Mouse (Mus musculus): ENCODE results near the gene Ubox5. TPM values are rescaled to one million over a fixed set of nuclear protein-coding genes. Genes with fewer than 3 reads are reported as not detected.
"Not testable (repeated sequence)": the region's sequence is repeated elsewhere in the genome, so short reads cannot be mapped to it uniquely, and the experiment has no call there.

The Ubox5 gene
- polyA plus RNA-seq, 1 experiment from 2014 or later, result 10.0 TPM

DNA sequence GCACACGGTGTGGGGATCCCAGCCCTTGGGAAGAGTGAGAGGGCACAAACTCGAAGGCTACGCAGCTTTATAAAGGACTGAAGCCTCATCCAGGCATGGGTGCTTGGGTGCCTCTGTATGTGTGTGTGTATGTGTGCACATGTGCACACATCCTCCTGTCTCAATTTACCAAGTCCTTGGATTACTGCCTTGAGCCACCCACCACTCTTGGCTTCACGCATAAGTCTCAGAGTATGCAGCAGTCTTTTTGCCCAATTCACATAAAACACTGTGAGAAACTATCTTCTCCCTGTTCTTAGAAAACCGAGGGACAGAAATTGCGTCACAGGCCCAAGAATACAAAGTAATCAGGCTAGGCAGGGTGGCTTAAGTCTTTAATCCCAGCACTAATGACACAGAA lies 43.8 kb downstream of the Ubox5 start:
- Histone ChIP-seq H3K9ac (no peak overlapping the region), H3K4me2 (no peak overlapping the region), H3K36me3 (replicated peaks) (no peaks in the 10 kb centered on the region; the same call in 1 of the 2 replicates), H3K27me3 (replicated peaks) (peaks cover 19% of the 10 kb centered on the region), H3K4me3 (no peak overlapping the region), H3K27ac (no peak overlapping the region), H3K9me3 (no peaks in the 10 kb centered on the region), H3K4me1 (peaks cover 1% of the 10 kb centered on the region; the same call in 1 of the 2 replicates)
- 83% methylated on average over 6 of the region's 6 CpGs for WGBS
- no peak for ATAC-seq (replicated peaks)

DNA sequence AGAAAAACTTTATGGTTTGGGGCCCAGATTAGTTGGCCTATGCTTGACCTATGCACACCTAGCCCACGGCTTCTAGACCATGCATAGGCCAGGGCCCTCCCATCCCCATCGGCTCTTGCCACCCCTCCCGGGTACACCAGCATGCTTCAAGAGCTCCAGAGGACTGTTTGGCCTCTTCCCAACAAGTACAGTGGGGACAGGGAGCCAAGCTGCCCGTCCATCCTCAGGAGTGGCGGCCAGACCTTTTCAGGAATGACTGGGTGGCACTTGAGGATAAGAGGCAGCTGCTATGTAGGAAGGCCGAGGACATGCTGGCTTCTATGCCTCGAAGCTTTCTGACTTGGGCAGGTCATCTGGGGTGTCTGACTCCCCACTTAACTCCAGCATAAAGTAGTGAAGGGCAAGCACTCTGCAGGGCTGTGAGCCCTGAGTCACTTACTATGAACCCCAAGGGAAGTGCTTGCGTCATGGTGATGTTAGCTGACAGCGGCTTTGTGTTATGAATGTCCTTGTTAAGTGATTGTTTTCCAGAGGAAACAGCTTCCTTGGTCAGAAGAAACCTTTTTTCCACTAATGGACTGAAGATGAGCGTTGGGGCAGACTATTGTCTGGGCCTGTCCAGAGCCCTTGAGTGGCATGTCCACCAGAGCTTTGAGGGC lies 45.8 kb downstream of the Ubox5 start:
- Histone ChIP-seq H3K9ac (no peak overlapping the region), H3K4me1 (peaks cover 10% of the 10 kb centered on the region; the same call in 1 of the 2 replicates), H3K4me3 (no peak overlapping the region), H3K27me3 (replicated peaks) (peaks cover 39% of the 10 kb centered on the region), H3K9me3 (no peaks in the 10 kb centered on the region), H3K36me3 (replicated peaks) (no peaks in the 10 kb centered on the region), H3K4me2 (no peak overlapping the region), H3K27ac (no peak overlapping the region)
- no peak for ATAC-seq (replicated peaks)
- WGBS, result 80% methylated on average over 10 of the region's 10 CpGs

DNA sequence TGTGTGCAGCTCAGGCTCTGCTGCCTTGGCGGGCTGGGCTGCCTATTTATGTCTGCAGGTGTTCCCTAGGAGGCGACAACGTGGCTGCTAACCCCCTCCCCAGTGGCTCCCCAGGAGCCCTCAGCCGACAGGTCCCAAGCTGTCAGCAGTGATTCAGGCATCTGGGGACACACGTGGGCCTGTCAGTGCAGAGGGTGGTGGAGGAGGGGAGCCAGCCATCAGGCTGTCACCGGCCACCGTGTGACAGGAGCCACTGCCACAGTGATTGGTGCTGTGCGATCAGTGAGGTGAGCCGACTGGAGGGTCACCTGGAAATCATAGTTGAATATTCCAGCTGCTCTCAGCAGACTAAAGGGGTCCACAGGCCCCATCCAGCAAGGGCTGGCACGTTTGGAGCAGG lies 47.3 kb downstream of the Ubox5 start, which contains the start of gene Avp:
Gene Avp (minus strand): TSS at position 3 of the 400 bp plus-strand sequence.
- H3K4me1 ChIP-seq, result peaks cover 10% of the 10 kb centered on the region; the same call in 1 of the 2 replicates
- no peak within 1 kb of the TSS; the same call in 1 of the 2 replicates for H3K4me3 ChIP-seq
- H3K27me3 ChIP-seq (replicated peaks), result peaks cover 54% of the 10 kb centered on the region

DNA sequence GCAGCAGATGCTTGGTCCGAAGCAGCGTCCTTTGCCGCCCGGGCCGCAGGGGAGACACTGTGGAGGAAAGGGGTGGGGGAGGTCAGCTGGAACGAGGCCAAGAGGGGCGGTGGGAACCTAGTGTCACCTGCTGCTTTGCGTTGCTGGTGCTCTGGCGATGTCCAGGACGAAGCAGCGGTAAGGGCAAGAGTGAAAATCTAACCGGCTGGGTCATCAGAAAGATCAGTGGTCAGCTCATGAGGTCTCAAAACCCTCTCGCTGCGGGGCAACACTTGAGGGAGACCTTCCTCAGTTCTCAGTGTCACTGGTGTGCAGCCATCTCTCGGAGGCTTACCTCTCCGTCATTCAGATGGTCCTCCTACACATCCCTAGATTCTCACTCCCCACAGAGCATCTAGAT lies 48.6 kb downstream of the Ubox5 start:
- no peak for ATAC-seq (replicated peaks)
- Histone ChIP-seq H3K4me1 (peaks cover 14% of the 10 kb centered on the region; the same call in 1 of the 2 replicates), H3K27me3 (replicated peaks) (peaks cover 67% of the 10 kb centered on the region), H3K4me2 (peak overlapping the region; percentile 45), H3K9me3 (no peaks in the 10 kb centered on the region), H3K4me3 (peak overlapping the region; percentile 27), H3K36me3 (replicated peaks) (no peaks in the 10 kb centered on the region), H3K9ac (no peak overlapping the region), H3K27ac (no peak overlapping the region)
- 3% methylated on average over 16 of the region's 16 CpGs for WGBS

More for the DNA sequence above, 47.3 kb downstream of the Ubox5 start, which contains the start of gene Avp:
- no peaks in the 10 kb centered on the region for H3K36me3 ChIP-seq (replicated peaks)
- H3K9me3 ChIP-seq, result no peaks in the 10 kb centered on the region
- ATAC-seq (replicated peaks), result no peak; the same call in 1 of the 2 replicates
- no peak within 1 kb of the TSS for H3K4me2 ChIP-seq
- H3K9ac ChIP-seq, result no peak within 1 kb of the TSS
- H3K27ac ChIP-seq, result no peak within 1 kb of the TSS
- 33% methylated on average over 10 of the region's 10 CpGs for WGBS

DNA sequence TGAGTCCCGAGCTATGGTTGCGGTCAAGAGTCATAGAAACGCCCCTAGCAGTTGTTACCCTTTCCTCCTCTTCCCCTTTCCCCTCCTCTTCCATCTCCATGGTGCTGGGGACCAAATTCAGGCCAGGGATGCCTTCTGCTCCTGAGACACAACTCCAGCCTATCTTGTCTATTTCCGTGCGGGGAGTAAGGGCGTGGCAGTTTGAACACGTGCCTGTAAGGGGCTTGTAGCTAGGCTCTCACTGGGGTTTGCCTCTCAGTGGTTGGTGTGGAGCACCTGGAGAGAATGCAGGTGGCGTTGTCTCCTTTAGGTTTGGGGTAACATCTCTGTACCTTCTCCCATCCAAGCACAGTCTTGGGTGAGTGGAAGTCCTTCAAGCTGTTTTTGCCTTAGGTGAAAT lies 50.0 kb downstream of the Ubox5 start:
- 6% methylated on average over 8 of the region's 8 CpGs for WGBS
- Histone ChIP-seq H3K4me2 (no peak overlapping the region), H3K27me3 (replicated peaks) (peaks cover 81% of the 10 kb centered on the region), H3K9me3 (no peaks in the 10 kb centered on the region), H3K9ac (no peak overlapping the region), H3K36me3 (replicated peaks) (no peaks in the 10 kb centered on the region), H3K4me1 (peaks cover 17% of the 10 kb centered on the region; the same call in 1 of the 2 replicates), H3K27ac (no peak overlapping the region), H3K4me3 (no peak overlapping the region)
- no peak for ATAC-seq (replicated peaks)

DNA sequence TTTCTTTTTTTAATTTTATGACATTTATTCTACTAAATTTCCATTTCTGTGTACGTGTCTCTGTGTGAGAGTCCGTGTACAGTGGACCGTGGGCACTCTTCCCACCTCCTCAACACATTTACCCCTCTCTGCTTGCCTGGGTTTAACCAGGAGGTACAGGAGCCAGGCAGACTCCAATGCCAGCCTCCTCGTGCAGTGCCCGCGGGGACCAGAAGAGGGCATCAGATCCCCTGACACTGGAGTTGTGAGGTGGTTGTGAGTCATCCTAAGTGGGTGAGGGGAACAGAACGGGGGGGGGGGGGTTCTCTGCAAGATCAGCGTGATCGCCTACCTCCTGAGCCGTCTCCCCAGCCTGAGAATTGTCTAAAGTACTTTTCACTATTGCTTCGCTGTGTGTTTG lies 51.7 kb downstream of the Ubox5 start:
- no peak overlapping the region for H3K27ac ChIP-seq
- H3K4me3 ChIP-seq, result no peak overlapping the region
- H3K4me2 ChIP-seq, result no peak overlapping the region
- ATAC-seq (replicated peaks), result no peak
- H3K9ac ChIP-seq, result no peak overlapping the region
- H3K9me3 ChIP-seq, result no peaks in the 10 kb centered on the region
- peaks cover 88% of the 10 kb centered on the region for H3K27me3 ChIP-seq (replicated peaks)
- H3K36me3 ChIP-seq (replicated peaks), result no peaks in the 10 kb centered on the region
- 7% methylated on average over 11 of the region's 11 CpGs for WGBS
- peaks cover 17% of the 10 kb centered on the region; the same call in 1 of the 2 replicates for H3K4me1 ChIP-seq

DNA sequence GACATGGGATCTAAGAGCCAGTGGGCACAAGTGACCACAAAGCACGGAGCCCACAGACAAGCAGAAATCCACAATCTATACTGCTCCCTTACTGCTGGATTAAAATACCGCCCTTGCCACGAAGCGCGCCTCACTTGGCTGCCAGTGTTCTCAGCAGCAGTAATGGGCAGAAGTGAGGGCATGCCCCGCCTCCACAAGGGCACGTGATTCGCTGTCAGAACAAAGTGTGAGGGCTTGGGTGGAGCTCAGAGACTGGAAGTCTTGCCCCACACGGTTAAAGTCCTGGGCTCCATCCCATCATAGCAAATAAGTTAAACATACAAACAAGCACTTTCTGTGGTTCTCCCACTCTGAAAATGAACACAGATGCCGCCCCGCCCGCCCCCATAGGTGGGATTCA lies 52.2 kb downstream of the Ubox5 start:
- H3K27me3 ChIP-seq (replicated peaks), result peaks cover 84% of the 10 kb centered on the region
- no peak overlapping the region for H3K9ac ChIP-seq
- H3K9me3 ChIP-seq, result no peaks in the 10 kb centered on the region
- no peaks in the 10 kb centered on the region for H3K36me3 ChIP-seq (replicated peaks)
- no peak overlapping the region for H3K4me2 ChIP-seq
- no peak overlapping the region for H3K27ac ChIP-seq
- no peak overlapping the region for H3K4me3 ChIP-seq
- 5% methylated on average over 12 of the region's 12 CpGs for WGBS
- peaks cover 17% of the 10 kb centered on the region; the same call in 1 of the 2 replicates for H3K4me1 ChIP-seq
- 0 out of 2 replicates have a peak, but pooled peaks have one; percentile 7 for ATAC-seq (replicated peaks)

DNA sequence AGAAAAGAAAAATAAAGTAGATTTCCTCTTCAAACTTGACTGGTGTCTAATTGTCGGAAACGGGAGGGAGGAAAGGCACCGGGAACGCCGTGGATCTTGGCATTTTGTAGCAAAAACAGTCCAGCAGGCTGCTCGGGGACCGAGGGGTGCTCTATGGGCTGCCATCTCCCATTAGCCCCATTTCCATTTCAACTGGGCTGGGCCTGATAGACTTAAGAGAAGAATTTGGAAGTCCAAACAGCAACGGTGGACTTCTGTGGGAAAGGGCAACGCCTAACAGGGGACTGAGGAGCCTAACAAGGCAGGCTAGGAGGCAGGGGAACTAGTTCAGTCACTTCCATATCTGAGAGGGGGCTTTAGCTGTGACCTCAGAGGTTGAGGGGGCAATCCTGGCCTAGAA lies 52.8 kb downstream of the Ubox5 start:
- H3K4me1 ChIP-seq, result peaks cover 17% of the 10 kb centered on the region; the same call in 1 of the 2 replicates
- peak overlapping the region; percentile 50; the same call in 1 of the 2 replicates for H3K4me2 ChIP-seq
- no peak for ATAC-seq (replicated peaks)
- H3K9ac ChIP-seq, result no peak overlapping the region
- no peaks in the 10 kb centered on the region for H3K36me3 ChIP-seq (replicated peaks)
- no peaks in the 10 kb centered on the region for H3K9me3 ChIP-seq
- peaks cover 78% of the 10 kb centered on the region for H3K27me3 ChIP-seq (replicated peaks)
- no peak overlapping the region for H3K27ac ChIP-seq
- 5% methylated on average over 9 of the region's 9 CpGs for WGBS
- no peak overlapping the region for H3K4me3 ChIP-seq

DNA sequence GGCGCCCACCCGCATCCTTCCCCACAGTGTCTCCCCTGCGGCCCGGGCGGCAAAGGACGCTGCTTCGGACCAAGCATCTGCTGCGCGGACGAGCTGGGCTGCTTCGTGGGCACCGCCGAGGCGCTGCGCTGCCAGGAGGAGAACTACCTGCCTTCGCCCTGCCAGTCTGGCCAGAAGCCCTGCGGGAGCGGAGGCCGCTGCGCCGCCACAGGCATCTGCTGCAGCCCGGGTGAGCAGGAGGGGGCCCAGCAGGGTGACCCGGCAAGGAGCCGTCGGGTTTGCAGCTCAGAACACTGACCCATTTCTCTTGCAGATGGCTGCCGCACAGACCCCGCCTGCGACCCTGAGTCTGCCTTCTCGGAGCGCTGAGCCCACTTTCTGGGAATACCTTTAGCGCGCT lies 53.3 kb downstream of the Ubox5 start:
- Histone ChIP-seq H3K9ac (0 out of 2 replicates have a peak overlapping the region, but pooled peaks have one; percentile 16), H3K4me1 (peaks cover 17% of the 10 kb centered on the region; the same call in 1 of the 2 replicates), H3K27me3 (replicated peaks) (peaks cover 74% of the 10 kb centered on the region), H3K4me2 (peak overlapping the region; percentile 50), H3K4me3 (peak overlapping the region; percentile 26)
- H3K36me3 ChIP-seq (replicated peaks); H3K9me3 ChIP-seq; H3K27ac ChIP-seq; ATAC-seq (replicated peaks): not testable (repeated sequence)
- under 1% methylated on average over 32 of the region's 32 CpGs for WGBS

DNA sequence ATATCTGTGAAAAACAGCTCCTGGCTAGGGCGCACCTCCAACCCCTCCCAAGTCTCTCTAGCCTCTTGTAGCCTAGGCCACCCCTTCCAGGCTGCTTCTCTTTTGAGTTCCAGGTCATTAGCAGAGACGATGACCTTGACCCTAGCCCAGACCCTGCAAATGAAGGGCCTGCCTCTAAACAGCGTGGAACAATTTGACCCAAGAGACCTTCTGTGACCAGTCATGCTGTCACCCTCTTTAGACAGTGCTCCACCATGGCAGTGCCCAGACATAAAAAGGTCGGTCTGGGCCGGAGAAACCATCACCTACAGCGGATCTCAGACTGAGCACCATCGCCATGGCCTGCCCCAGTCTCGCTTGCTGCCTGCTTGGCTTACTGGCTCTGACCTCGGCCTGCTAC lies 54.0 kb downstream of the Ubox5 start, which contains the start of gene Oxt:
Gene Oxt (plus strand): TSS at position 301 of the 400 bp plus-strand sequence.
- Histone ChIP-seq H3K9ac (0 out of 2 replicates have a peak within 1 kb of the TSS, but pooled peaks have one; percentile 16), H3K4me2 (peak within 1 kb of the TSS; percentile 50), H3K4me1 (peaks cover 14% of the 10 kb centered on the region; the same call in 1 of the 2 replicates), H3K9me3 (no peaks in the 10 kb centered on the region), H3K36me3 (replicated peaks) (no peaks in the 10 kb centered on the region), H3K27me3 (replicated peaks) (peaks cover 68% of the 10 kb centered on the region), H3K27ac (no peak within 1 kb of the TSS), H3K4me3 (peak within 1 kb of the TSS; percentile 26)
- ATAC-seq (replicated peaks), result no peak
- 40% methylated on average over 9 of the region's 9 CpGs for WGBS

DNA sequence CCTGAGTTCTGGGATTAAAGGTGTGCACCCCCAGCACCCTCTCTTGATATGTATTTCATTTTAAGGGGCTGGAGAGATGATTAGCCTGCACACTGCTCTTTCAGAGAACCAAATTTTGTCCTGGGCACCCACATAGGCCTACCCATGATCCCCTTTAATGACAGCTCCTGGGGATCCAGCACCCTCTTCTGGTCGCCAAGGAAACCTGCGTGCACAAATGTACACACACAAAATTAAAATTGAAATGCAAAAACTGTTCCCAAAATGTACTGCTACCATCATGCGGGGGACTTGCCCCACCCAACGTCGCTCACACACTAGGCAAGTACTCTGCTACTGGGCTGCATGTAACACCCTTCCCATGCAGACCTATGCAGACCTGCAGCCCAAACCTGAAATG lies 54.9 kb downstream of the Ubox5 start:
- no peak overlapping the region for H3K27ac ChIP-seq
- no peak overlapping the region for H3K9ac ChIP-seq
- no peaks in the 10 kb centered on the region for H3K9me3 ChIP-seq
- no peak overlapping the region for H3K4me2 ChIP-seq
- 83% methylated on average over 5 of the region's 5 CpGs for WGBS
- H3K27me3 ChIP-seq (replicated peaks), result peaks cover 58% of the 10 kb centered on the region
- no peak overlapping the region for H3K4me3 ChIP-seq
- peaks cover 7% of the 10 kb centered on the region; the same call in 1 of the 2 replicates for H3K4me1 ChIP-seq
- no peak for ATAC-seq (replicated peaks)
- H3K36me3 ChIP-seq (replicated peaks), result no peaks in the 10 kb centered on the region

DNA sequence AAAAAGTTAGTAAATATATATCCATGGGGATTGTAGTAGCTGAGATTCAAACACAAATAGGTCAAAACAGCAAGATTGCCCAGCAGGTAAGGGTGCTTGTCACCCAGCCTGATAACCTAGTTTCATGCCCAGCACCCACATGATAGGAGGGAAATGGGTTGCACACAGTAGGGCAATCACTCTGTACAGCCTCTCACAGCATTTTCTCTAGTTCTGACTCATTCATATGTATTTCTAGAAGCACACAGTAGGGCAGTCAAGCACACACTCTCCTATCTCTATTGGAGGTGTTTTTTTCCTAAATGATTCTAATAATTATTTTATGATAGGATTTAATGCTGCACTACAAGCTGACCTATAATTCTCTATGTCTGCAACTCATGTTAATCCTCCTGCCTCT lies 59.9 kb downstream of the Ubox5 start:
- ATAC-seq (replicated peaks), result no peak
- H3K9me3 ChIP-seq, result no peaks in the 10 kb centered on the region
- H3K9ac ChIP-seq, result no peak overlapping the region
- H3K4me1 ChIP-seq, result peaks cover 7% of the 10 kb centered on the region
- H3K27me3 ChIP-seq (replicated peaks), result peaks cover 9% of the 10 kb centered on the region; the same call in 1 of the 2 replicates
- no peak overlapping the region for H3K4me3 ChIP-seq
- H3K27ac ChIP-seq, result no peak overlapping the region
- H3K4me2 ChIP-seq, result no peak overlapping the region
- H3K36me3 ChIP-seq (replicated peaks), result peaks cover 5% of the 10 kb centered on the region; the same call in 1 of the 2 replicates

Data from midbrain, embryonic 15.5 days (tissue).